Comparison of ENCODE assay signal across 8 mouse cellular contexts in genomic region chr7:114276005-114276752, GRCm38 (mm10). TPM values are rescaled to one million over a fixed set of nuclear protein-coding genes. Genes with fewer than 3 reads are reported as not detected.
DNase-seq lines count a peak whose midpoint lies in the region; ATAC-seq and TF ChIP-seq lines count a peak whose summit lies in the region.

TSS of gene Psma1 (minus strand) at chr7:114276118.

- peak within 1 kb of the TSS; percentile 62 for H3K4me3 ChIP-seq in cortical plate, adult 2 months (ENCODE audit: insufficient read depth, low read length)
- H3K4me3 ChIP-seq in megakaryocyte, embryonic 14.5 days (replicated peaks), result peak within 1 kb of the TSS; percentile 99

- H3K27ac ChIP-seq in cortical plate, adult 2 months (ENCODE audit: insufficient read depth, low read length), result peak within 1 kb of the TSS; percentile 39; the same call in 1 of the 2 replicates

- peaks cover 32% of the 10 kb centered on the region for H3K36me3 ChIP-seq in megakaryocyte, embryonic 14.5 days (replicated peaks; ENCODE audit: low read length)

- peak; percentile 30; the same call in 1 of the 2 replicates for TF ChIP-seq CTCF in cortical plate, adult 2 months (IDR thresholded peaks at IDR 0.05; ENCODE audit: extremely low read depth, insufficient read depth, low read length)

- H3K27me3 ChIP-seq in megakaryocyte, embryonic 14.5 days (replicated peaks), result no peaks in the 10 kb centered on the region

- DNase-seq in gastrocnemius, adult 8-10 months (ENCODE audit: low spot score in 2 of 2), result peak; percentile 92 to 96
- peak; percentile 89 for DNase-seq in hindlimb bud, embryonic 11.5 days (ENCODE audit: extremely low spot score, low read depth, low spot score)
- peak; percentile 96 for DNase-seq in left cerebral cortex, adult 8-10 months (ENCODE audit: low spot score in 2 of 2)
- peak; percentile 98 for DNase-seq in right cerebral cortex, postnatal 10 days (ENCODE audit: low spot score in 2 of 2)
- DNase-seq in urinary bladder, postnatal 25 days (ENCODE audit: low spot score), result peak; percentile 93

- TF ChIP-seq POLR2A in cortical plate, adult 2 months (IDR thresholded peaks at IDR 0.05; ENCODE audit: extremely low read depth, insufficient read depth, low read length), result peak; percentile 94

- H3K4me1 ChIP-seq in cortical plate, adult 2 months (ENCODE audit: control insufficient read depth, insufficient read depth, low read length), result 0 out of 2 replicates have a peak, but pooled peaks cover 2% of the 10 kb centered on the region
- H3K4me1 ChIP-seq in megakaryocyte, embryonic 14.5 days, result peaks cover 30% of the 10 kb centered on the region

- no peaks in the 10 kb centered on the region for H3K9me3 ChIP-seq in megakaryocyte, embryonic 14.5 days

- peak; percentile 82 for ATAC-seq in activated CD4-positive, CD25-positive, alpha-beta regulatory T cell, adult 4 months

RNA-seq across cellular contexts. Expression of gene Psma1, which starts in this region (rescaled TPM):
- 100 to 1,000 TPM; 277 to 308 TPM for polyA plus RNA-seq in activated CD4-positive, CD25-positive, alpha-beta regulatory T cell, adult 4 months (2017; shearing (Covaris generic))
- polyA plus RNA-seq in cortical plate, adult 2 months (2012; rRNA removed), result 154 and 156 TPM in 2 replicates
- 100 to 1,000 TPM in 1 of 4 experiments, 10 to 100 TPM in 3; 90.7 to 104 (median 96.9) TPM for total RNA-seq in gastrocnemius, adult 8-10 months (2022)
- total RNA-seq in left cerebral cortex, adult 8-10 months (2022), result 100 to 1,000 TPM; 112 to 121 (median 117) TPM
- polyA plus RNA-seq in megakaryocyte, embryonic 14.5 days (2012; ENCODE audit: insufficient read depth, low replicate concordance), result 1.9 and 4.9 TPM in 2 replicates

Comparison
In these comparisons a context has a peak if more than half of its experiments do, and no peak if none do; other contexts are left out.
1. Peak in every context shown above with its lines: DNase-seq, ATAC-seq, H3K4me3 ChIP-seq and H3K27ac ChIP-seq.
2. RNA of gene Psma1 (polyA plus RNA-seq): 277 to 308 TPM in activated CD4-positive, CD25-positive, alpha-beta regulatory T cell, adult 4 months and 154 to 156 TPM in cortical plate, adult 2 months; 1.9 to 4.9 TPM in megakaryocyte, embryonic 14.5 days; every median in the first group is over 10 times any median in the second.